Mouse (Mus musculus): Measurements from ENCODE around the gene Ets1.

The Ets1 gene

DNA sequence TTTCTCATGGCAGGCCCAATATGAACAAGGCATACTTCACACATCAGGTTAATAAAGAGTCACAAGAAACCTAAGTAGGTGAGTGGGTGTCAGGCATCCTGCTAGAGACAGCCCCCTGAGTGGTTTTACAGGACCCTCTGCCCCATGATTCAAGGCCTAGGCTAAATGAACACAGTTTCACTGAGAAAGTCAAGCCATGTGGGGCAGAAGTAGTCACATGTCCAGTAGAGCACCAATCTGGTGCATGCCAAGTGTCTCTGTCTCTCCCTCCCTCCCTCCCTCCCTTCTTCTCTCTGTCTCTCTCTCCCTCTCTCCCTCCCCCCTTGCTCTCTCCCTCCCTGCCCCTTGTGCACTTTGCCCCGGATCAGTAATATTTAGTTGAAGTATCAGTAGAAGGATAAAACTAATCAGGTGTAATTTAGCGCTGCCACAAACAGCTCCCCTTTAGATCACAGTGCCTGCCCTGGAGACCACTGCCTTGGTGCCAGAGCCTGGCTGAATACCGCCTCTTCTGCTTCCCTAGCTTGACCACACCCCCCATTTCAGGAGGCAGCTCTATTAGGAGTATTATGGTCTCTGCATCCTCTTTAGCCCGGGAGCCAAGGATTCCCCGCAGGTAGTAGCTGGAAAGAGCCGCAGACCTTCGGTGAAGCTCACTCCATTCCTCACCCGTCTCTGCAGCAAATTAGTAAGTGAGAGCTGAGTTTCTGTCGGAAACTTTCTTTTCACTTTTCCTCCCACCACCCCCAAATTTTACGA, at the start of gene Ets1:
Gene Ets1, plus strand, starts transcription at position 595 of the 759 bp plus-strand sequence.
- in situ Hi-C loops (cut with MboI; ENCODE audit: low sequenced_read_pairs), result no loop called here

DNA sequence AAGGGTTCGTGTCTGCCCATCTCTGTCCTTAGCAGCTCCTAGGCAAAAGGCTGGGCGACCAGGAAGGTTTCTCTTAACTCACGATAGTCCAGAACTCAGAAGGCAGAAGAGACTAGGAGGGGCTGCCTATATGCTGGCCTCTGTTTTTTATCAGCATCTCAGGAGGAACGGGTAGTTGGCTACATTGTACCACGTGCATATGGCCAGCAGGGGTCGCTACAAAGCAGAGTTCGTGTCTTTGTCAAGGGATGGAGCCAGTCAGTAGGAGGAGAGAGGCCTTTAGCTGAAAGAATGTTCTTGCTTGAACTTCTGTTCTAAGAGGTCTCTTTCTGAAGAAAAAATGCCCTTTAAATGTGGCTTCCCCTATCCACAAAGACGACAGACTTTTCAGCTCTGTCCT, 46.1 kb upstream of the Ets1 start:
- in situ Hi-C loops (cut with MboI; ENCODE audit: low sequenced_read_pairs), result loop anchor here (10.0 to 25.0 kb wide), 4 partner anchors 105 to 505 kb away; no protein-coding TSS in a partner anchor

DNA sequence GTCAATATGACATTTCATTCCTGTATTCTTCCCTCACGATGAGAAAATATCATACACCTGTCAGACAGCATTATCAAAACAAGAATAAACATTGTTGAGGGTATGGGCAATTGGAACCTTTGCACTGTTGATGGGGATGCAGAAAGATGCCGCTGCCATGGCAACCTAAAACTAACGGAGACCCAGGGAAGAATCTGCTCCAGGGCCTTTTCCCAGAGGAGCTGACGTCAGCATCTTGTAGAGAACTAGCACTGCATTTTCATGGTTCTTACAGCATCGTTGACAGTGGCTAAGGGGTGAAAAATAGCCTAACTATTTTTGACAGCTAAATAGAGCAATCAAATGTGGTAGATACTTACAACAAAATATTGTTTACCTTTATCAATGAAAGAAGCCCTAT, 45.5 kb upstream of the Ets1 start:
- in situ Hi-C loops (cut with MboI; ENCODE audit: low sequenced_read_pairs), result loop anchor here (10.0 to 25.0 kb wide), 2 partner anchors 104 to 328 kb away; no protein-coding TSS in a partner anchor

DNA sequence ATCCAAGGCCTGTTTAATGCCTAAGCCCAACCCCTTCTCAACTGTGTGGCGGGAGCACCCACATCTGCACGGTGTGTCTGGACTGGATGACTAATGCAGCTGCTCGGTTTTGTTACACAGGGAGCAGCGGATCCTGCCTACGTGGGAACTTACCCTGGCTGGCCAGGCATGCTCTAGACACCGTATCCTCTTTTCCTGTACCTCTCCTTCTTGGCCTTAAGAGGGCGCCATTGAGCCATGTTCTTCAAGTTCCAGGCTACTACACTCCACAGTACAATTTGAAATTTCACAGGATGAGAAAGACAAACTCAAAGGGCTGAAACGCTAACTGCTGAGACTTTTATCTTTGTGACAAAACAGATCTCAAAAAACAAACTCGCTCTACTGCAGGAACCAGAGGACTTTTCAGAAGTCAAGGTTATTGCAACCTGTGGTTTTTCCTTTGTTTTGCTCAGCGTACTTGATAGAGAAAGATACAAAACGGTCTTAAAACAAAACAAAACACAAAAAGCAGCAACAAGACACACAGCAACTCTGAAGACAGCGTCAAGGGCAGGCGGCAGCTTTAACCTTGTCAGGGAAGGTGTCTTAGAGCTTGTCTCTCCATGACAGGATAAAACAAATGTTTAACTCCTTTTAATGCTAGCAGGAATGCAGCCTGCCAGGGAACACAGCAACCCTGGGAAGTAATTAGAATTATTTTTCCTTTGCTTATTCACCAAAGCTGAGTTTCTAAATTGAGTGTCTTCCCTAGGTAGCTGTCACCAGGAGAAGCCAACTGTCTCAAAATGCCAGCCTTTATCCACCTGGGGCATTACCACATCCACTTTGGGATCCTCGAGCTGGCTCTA, 44.1 kb upstream of the Ets1 start:
- in situ Hi-C loops (cut with MboI; ENCODE audit: low sequenced_read_pairs), result loop anchor here (10.0 to 25.0 kb wide), 2 partner anchors 103 to 330 kb away; no protein-coding TSS in a partner anchor

DNA sequence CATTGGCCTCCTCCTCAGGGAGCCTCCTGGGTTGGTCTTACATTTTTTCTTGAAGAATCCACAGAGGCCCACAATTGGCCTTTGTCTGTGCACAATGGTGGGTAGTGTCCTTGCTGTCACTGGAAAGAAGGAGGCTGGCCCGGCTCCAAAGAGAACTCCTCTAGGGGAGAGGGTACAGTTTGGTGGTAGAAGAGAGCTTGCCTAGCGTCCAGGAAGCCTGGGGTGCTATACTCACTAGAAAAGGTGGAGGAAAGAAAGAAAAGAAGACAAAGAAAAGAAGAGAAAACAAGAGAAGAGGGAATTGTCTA, 43.5 kb upstream of the Ets1 start:
- in situ Hi-C loops (cut with MboI; ENCODE audit: low sequenced_read_pairs), result loop anchor here (10.0 to 25.0 kb wide), 2 partner anchors 102 to 330 kb away; no protein-coding TSS in a partner anchor

DNA sequence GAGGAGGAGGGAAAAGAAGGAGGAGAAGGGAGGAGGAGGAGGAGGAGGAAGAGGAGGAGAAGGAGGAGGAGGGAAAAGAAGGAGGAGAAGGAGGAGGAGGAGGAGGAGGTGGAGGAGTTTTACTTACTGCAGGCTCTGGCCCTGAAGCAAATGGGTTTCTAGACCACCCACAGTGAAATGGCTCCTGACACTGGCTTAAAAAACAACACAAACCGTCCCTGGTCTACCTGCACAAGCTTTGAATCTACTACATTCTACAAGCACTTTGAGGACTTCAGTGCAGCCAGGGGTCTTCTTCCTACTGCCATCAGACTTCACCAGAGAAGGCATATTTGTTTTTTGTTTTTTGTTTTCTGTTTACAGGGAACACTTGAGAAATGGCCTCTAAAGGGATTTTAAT, 42.2 kb upstream of the Ets1 start:
- in situ Hi-C loops (cut with MboI; ENCODE audit: low sequenced_read_pairs), result loop anchor here (10.0 to 25.0 kb wide), 2 partner anchors 101 to 332 kb away; no protein-coding TSS in a partner anchor

DNA sequence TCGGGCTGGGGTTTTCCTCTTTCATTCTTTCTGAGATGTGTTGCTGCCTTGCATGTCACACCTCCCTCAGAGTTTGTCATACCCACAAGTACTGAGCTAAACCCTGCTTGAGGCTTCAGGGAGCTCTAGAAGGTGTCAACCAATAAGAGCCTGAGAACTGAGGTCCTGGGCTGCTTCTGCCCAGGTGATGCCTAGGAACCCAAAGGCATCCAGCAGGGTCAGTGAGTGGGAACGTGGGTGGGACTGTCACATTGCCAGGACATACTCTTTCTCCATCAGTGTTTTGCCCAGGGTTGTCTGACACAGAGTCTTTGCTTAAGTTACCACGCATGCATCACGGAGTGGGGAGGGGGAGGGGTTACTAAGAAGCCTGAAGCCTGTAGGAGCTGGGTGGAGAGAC, 41.7 kb upstream of the Ets1 start:
- in situ Hi-C loops (cut with MboI; ENCODE audit: low sequenced_read_pairs), result loop anchor here (10.0 to 25.0 kb wide), 2 partner anchors 100 to 332 kb away; no protein-coding TSS in a partner anchor

DNA sequence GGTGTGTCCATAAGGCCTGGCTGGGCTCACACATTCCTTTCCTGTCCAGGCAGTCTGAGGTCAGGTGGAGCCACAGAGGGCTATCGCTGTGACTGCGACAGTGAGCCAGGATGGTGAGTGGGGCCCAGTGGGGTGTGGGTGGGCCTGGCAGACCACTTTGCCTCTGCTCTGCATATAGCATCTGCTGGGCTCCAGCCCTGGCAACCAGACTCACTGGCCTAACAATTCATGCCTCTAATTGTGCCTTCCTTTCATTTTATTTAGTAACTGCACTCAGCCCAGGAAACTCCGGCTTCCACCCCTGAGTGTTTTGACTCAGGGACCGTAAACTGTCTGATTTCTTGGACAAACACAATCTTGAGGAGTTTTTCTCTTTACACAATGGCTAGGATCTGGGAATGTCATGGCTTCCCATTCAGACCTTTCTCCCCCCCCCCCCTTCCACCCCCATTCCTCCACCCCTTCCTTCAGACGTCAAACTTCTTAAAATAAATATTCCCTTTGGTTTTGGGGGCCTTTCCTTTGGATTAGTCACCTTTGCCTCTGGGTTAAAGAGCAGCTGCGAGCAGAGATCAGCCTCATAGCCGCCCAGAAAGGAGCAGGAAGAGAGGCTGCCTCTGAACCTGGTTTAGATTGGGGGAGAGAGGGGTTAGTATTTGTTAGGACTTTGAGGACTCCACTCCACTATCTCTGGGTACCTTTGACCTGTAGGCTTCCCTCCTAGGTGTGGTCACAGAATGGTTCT, 40.8 kb upstream of the Ets1 start:
- in situ Hi-C loops (cut with MboI; ENCODE audit: low sequenced_read_pairs), result loop anchor here (10.0 to 25.0 kb wide), 2 partner anchors 100 to 333 kb away; no protein-coding TSS in a partner anchor

DNA sequence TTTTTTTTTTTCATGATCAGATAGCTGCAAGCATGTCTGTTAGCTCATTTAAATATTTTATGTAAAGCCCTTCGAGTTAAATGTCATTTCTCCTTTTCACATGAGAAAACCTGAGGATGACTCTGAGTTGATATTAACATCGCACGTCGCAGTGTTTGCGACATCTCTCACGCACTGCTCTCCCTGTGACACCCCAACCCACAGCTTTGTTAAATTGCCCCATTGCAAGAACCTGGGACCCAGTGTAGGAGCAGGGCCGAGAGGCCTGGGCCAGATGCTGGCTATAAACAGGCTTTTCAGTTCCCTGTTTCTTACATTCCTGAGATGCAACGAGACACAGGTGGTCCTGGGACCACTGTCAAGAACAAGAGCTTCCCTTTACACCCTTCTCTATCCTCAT, 39.7 kb upstream of the Ets1 start:
- in situ Hi-C loops (cut with MboI; ENCODE audit: low sequenced_read_pairs), result loop anchor here (10.0 to 25.0 kb wide), 2 partner anchors 98 to 334 kb away; no protein-coding TSS in a partner anchor

DNA sequence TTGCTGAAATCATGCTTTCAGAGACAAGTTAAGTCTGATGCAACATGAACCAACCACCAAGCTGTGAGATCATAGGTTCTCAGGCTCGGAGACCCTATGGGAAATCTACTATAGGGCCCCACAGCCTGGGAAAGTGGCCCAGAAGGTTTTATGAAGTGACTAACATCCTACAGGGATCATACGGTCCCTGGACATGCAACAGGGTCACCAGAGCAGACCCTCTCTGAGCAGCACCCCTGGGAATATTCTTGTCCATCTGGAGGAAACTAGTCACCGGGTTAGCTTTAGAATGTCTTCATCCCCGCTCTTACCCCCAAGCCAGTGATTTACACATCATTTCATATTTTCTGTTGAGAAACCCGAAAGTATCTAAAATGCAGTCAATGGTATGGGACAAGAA, 34.1 kb upstream of the Ets1 start:
- in situ Hi-C loops (cut with MboI; ENCODE audit: low sequenced_read_pairs), result no loop called here

DNA sequence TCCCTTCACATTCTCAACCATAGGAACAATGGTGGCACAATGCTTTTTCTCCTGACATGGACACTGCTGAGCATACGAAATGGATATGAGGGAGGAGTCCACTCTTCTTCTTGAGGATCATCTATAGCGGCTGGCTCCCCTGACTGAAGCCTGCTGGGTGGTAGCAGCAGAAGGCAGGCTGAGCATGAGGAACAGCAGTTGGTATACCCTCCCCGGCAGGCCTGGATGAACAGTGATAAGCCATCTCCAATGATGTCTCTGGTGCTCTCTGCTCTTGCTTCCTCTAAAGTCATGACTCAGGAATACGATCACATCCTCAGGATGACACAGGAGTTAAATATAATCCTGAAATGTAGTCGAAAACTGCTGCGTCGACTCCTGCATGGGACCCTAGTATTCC, 32.9 kb upstream of the Ets1 start:
- in situ Hi-C loops (cut with MboI; ENCODE audit: low sequenced_read_pairs), result no loop called here

DNA sequence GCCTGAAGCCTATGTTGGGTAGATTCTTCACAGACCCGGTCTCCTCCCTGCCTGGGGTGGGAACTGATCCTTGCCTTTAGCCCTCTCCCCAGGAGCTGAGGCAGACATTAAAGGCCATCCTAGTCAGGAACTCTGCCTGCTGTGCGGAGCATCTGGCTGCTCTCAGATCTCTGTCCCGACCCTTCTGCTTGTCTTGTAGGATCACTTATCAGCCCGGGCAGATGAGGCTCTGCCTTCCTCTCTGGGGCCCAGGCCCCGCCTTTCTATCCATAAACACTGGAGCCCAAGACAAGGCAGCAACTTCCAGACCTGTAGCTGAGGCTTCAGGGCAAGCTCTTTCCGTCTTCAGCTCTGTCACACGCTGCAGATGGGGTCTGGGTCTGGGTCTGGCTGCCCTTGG, 28.8 kb upstream of the Ets1 start:
- in situ Hi-C loops (cut with MboI; ENCODE audit: low sequenced_read_pairs), result no loop called here

DNA sequence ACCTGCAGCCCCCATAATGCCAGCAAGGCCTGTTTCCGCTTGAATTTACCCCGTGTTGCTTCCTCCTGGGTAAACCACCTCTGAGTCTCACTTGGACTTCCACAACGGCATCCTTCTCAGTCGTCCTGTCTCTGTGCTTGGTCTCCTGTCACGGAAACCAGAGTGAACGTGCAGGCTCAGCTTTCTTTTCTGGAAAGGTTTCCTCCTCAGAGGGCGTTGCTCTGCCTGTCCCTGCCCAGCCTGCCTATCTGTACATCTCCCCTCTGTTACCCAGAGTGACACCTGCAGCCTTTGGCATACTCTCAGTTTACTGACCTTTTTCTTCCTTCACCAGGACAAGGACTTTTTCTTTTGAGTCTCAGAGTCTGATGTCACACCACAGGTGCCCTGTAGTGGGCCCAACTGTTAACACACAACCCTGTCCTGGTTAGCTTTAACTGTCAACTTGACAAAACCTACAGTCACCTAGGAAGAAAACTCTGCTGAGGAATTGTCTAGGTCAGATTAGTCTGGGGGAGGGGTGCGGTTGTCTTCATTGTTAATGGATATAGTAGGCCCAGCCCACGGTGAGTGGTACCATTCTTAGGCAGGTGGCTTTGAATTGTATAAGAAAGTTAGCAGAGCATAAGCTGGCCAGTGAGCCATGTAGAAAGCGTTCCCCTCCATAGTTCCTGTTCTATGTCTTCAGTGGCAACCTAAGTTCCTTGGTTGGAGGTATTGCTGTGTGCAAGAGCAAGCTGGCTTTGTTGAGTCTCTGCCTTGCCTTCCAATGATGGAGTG, 27.0 kb upstream of the Ets1 start:
- in situ Hi-C loops (cut with MboI; ENCODE audit: low sequenced_read_pairs), result no loop called here

DNA sequence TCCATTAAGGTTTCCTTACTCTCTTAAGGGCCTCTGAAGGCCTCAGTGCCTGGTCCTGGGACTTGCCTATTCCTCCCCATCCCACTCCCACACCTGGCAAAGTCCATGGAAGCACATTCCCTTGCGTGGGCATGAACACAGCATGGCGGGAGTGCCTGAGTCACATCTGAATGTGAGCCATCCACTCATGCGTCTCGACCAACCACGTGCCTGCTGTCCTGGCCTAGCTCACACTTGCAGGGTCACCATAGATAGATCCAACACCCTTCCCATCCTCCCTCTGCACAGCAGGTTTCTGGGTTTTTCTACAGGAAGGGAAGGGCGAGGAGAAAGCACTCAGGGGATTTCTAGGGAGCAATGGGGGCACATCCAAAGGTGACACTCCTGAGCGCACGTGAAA, 25.8 kb upstream of the Ets1 start:
- in situ Hi-C loops (cut with MboI; ENCODE audit: low sequenced_read_pairs), result no loop called here

DNA sequence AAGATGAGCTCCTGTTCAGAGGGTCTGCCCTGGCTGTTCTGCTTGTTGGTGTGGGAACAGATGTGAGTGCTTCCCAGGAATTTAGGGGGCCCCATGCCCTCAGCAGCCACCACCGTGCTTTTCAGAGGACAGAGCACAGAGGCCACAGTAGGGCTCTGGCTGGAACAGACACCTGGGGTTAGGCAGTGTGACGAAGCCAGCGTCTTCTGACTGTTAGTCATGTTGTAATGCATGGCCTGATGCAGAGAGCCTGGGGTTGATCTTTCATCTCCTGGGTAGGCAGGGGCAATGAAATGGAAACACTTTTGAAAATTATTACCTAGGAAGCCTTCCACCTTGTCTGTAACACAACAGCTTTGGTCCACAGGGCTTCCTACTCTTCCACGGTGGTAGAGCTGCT, 25.4 kb upstream of the Ets1 start:
- in situ Hi-C loops (cut with MboI; ENCODE audit: low sequenced_read_pairs), result no loop called here

DNA sequence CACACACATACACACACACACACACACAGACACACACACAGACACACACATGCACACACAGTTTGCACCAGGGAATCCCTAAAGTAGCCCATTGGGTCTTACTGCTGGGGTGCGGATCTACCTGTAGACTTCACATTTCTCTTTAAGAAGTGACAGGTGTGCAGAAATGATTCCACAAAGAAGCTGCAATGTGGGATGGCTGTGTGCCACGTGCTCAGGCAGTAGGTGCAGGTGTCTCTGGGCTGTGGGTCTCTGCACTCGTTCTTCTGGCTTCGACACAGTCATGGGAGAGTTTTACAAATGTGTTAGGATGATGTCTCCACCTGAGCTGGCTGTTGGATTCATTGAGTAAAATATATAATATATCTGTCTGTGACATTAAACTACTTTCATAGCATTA, 24.7 kb upstream of the Ets1 start:
- in situ Hi-C loops (cut with MboI; ENCODE audit: low sequenced_read_pairs), result no loop called here

DNA sequence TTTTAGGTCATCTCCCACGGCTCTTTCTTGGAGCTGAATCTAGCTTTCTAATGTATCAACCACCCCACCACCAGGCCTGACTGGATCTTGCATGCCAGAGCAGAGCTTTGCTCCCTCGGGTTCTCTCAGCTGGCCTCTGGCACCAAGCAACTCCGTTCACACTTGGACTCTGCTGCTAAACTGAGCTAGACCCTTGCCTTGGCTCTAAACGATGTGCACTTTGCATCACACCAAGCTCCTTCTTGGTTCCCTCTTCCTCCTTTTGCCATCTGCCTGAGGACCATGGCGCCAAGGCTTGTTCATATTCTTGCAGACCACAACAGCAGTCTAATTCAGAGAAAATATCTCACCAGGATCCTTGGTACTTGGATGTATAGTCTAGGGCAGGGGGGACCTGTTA, 23.6 kb upstream of the Ets1 start:
- in situ Hi-C loops (cut with MboI; ENCODE audit: low sequenced_read_pairs), result no loop called here

DNA sequence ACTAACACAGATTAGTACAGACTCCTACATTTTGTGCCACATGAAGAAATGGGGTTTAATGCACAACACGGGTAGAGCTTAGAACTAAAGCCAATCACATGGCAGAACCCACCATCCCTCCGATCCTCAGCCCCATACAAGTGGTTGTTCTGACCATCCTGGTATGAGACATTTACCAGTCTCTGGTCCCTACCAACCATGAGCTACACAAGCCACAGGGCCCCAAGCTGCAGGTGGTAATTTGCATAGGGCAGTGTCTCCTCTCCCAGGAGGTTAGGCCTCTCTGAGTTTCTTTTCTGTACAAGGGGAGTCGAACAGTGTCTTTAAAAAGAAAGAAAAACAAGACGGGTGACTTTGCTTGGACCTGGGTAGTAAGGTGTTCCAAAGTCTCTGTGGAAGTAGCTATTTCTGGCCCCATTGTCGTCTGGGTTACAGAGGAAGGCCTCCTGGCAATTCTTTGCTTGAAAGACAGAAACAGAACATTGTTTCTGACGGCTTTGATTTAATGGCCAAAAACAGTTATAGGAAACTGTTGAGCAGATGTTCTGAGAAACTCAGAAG, 23.1 kb upstream of the Ets1 start:
- in situ Hi-C loops (cut with MboI; ENCODE audit: low sequenced_read_pairs), result no loop called here

DNA sequence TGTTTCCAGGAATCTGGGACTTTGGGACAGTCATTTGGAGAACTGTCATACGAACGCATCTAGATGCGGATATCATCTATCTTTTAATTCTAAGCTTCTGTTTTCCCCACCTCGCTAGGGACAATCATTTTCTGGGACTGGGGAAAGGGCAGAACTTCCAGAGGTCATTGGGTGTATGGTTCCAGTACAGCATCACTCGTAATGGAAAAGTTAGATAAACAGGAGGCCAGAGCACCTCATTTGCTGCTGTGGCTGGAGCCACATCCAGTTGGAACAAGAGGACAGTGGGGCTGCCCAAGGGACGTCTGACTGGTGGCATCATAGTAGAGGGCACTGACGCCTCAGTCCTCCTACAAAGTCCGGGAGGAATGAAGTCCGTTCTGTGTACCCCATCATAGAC, 21.8 kb upstream of the Ets1 start:
- in situ Hi-C loops (cut with MboI; ENCODE audit: low sequenced_read_pairs), result no loop called here

DNA sequence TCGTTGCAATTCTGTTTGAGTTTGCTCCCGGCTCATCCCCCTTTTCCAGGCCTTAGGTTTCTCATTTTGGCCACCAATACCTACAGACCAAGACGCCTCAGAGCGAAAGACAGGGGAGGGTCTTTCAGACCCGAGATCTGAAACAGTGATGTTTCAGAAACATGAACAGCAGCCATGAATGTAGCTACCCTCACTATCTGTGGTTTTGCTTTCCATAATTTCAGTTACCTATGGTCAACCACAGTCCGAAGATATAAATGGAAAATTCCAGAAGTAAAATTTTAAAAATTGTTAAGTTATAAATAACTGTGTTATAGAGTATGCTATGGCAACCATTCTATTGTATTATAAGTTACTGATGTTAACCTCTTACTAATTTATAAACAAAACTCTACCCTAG, 20.6 kb upstream of the Ets1 start:
- in situ Hi-C loops (cut with MboI; ENCODE audit: low sequenced_read_pairs), result no loop called here

Measured in CH12F3 (cell line).